Mouse (Mus musculus): ENCODE data around the gene Crybg2.

- TF ChIP-seq CTCF (IDR thresholded peaks at IDR 0.05; ENCODE audit: extremely low read depth, insufficient read length, insufficient replicate concordance, low read depth, low read length) (no peak), POLR2A (IDR thresholded peaks at IDR 0.05; ENCODE audit: low read depth, low read length) (no peak)
These were observed 30.6 kb downstream of the Crybg2 start for GRCm38 (mm10) chr4:134091225-134091529.
